Mouse (Mus musculus) ES-E14 (cell line): Measurements from ENCODE around the gene Col5a1. TPM values are rescaled to one million over a fixed set of nuclear protein-coding genes. Genes with fewer than 3 reads are reported as not detected.

Source experiments
- DNase-seq: peaks from one replicate; pipeline ENCODE4 v3.0.0-alpha.2; 2013; ENCODE audit warnings: low read depth, low spot score
- H3K27ac ChIP-seq: 2 replicates; pipeline ENCODE4 v1.5.1; 2012; ENCODE audit warnings: low read depth, mild to moderate bottlenecking, low read length, moderate library complexity, mixed read lengths; ENCODE audit not compliant: poor library complexity, insufficient read depth, severe bottlenecking
- H3K36me3 ChIP-seq: 2 replicates; pipeline ENCODE4 v1.6.1; 2012; ENCODE audit warnings: mild to moderate bottlenecking, low read length, moderate library complexity, mixed read lengths; ENCODE audit not compliant: control insufficient read depth, poor library complexity, insufficient read depth, severe bottlenecking
- H3K4me1 ChIP-seq, 2 experiments: fragments of 150-350 bp in 1 of 2; sonication (generic) in 1 of 2; 2 replicates each; pipeline ENCODE4 v1.6.1; 2012; ENCODE audit warnings: low read length in 2 of 2, mild to moderate bottlenecking in 1 of 2, mixed read lengths in 1 of 2; ENCODE audit not compliant: control insufficient read depth in 2 of 2, insufficient read depth in 2 of 2, poor library complexity in 1 of 2
- H3K4me3 ChIP-seq, 2 experiments: fragments of 150-350 bp in 1 of 2; sonication (generic) in 1 of 2; 2 replicates each; pipeline ENCODE4 v1.5.1; 2012; ENCODE audit warnings: low read length in 2 of 2, low read depth in 1 of 2, mild to moderate bottlenecking in 1 of 2, mixed read lengths in 1 of 2; ENCODE audit not compliant: insufficient read depth in 1 of 2, poor library complexity in 1 of 2, severe bottlenecking in 1 of 2
- H3K9ac ChIP-seq: 2 replicates; pipeline ENCODE4 v1.6.1; 2012; ENCODE audit warnings: low read depth, mild to moderate bottlenecking, low read length, mixed read lengths; ENCODE audit not compliant: poor library complexity, insufficient read depth, severe bottlenecking
- H3K9me3 ChIP-seq: fragments of 150-350 bp; sonication (generic); 2 replicates; pipeline ENCODE4 v1.6.1; 2012; ENCODE audit warnings: low read depth, mild to moderate bottlenecking, low read length; ENCODE audit not compliant: control insufficient read depth, insufficient read depth
- CHD2 ChIP-seq: IDR thresholded peaks from 2 replicates; pipeline ENCODE4 v1.6.1; 2014; ENCODE audit warnings: mild to moderate bottlenecking, low read depth, low read length, inconsistent platforms
- HCFC1 ChIP-seq: IDR thresholded peaks from 2 replicates; pipeline ENCODE4 v1.6.1; 2012; ENCODE audit warnings: low read length, inconsistent platforms, borderline replicate concordance; ENCODE audit not compliant: insufficient read depth
- MAFK ChIP-seq: IDR thresholded peaks from 2 replicates; pipeline ENCODE4 v1.6.1; 2014; ENCODE audit warnings: mild to moderate bottlenecking, low read depth, low read length, inconsistent platforms; ENCODE audit not compliant: insufficient read depth
- ZC3H11A ChIP-seq: IDR thresholded peaks from 2 replicates; pipeline ENCODE4 v1.6.1; 2012; ENCODE audit warnings: low read depth, mild to moderate bottlenecking, inconsistent platforms, low read length, borderline replicate concordance
- ZNF384 ChIP-seq: IDR thresholded peaks from 2 replicates; pipeline ENCODE4 v1.6.1; 2012; ENCODE audit warnings: low read depth, low read length, inconsistent platforms
- in situ Hi-C, 2 experiments: fragments of 600-800 bp; cut with MboI; formaldehyde crosslinking; loops; one replicate each; pipeline ENCODE4 v1.15.1; 2025; ENCODE audit warnings: low sequenced_read_pairs in 2 of 2, inconsistent platforms in 1 of 2; ENCODE audit not compliant: unreplicated experiment in 2 of 2
- total RNA-seq: library from RNA; depleted of rRNA; stranded (reverse); fragments of 300-350 nt; gene quantifications from 2 replicates; pipeline ENCODE4 v1.2.3, GENCODE M21; 2012

Gene Col5a1
- total RNA-seq, 1 experiment, result 42.3 TPM

GRCm38 (mm10) chr2:27959275-27959674 is 73.0 kb downstream of the Col5a1 start:
- H3K36me3 ChIP-seq, result no peaks in the 10 kb centered on the region
- no peak for DNase-seq
- H3K4me1 ChIP-seq, result no peaks in the 10 kb centered on the region
- H3K4me3 ChIP-seq, result no peak overlapping the region
- in situ Hi-C loops, result no loop called here
- H3K9me3 ChIP-seq, result no peaks in the 10 kb centered on the region
- no peak overlapping the region for H3K9ac ChIP-seq
- H3K27ac ChIP-seq, result no peak overlapping the region
- TF ChIP-seq MAFK, result no peak
- TF ChIP-seq CHD2, result no peak
- TF ChIP-seq HCFC1, result no peak
- TF ChIP-seq ZC3H11A, result no peak
- TF ChIP-seq ZNF384, result no peak

DNA sequence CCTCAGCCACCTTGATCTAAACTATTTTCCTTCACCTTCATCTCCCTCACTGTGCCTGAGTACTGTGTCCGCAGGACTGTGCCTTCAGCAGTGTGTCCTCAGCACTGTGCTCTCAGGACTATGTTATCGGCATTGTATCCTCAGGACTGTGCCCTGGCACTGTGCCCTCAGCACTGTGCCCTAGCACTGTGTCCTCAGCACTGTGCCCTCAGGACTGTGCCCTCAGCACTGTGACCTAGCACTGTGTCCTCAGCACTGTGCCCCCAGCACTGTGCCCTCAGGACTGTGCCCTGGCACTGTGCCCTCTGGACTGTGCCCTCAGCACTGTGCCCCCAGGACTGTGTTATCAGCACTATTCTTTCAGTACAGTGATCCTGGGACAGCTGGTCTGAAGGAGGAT is 75.0 kb downstream of the Col5a1 start:
- DNase-seq, result no peak
- no peaks in the 10 kb centered on the region for H3K9me3 ChIP-seq
- in situ Hi-C loops, result no loop called here
- H3K36me3 ChIP-seq, result no peaks in the 10 kb centered on the region
- no peak overlapping the region for H3K27ac ChIP-seq
- H3K9ac ChIP-seq, result no peak overlapping the region
- no peak overlapping the region for H3K4me3 ChIP-seq
- H3K4me1 ChIP-seq, result no peaks in the 10 kb centered on the region
- TF ChIP-seq MAFK (no peak), CHD2 (no peak), ZNF384 (no peak), ZC3H11A (no peak), HCFC1 (no peak)

DNA sequence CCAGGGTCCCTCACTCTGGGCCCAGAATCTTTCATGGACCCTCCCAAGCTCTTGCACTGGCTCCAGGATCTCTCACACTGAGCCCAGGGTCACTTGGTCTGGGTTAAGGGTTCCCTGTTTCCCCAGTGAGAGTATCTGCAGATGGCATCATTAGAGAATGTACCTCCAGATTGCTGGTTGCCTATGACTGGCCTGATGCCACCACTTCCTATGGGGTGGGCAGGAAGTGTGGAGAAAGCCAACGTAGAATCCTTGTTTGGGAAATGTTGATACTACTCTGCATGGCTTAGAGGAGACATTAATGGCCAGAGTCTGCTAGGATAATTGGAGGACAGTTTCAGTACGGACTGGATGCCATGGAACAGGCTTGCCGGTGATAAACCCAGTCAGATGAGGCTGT is 76.2 kb downstream of the Col5a1 start:
- no peak for DNase-seq
- no peaks in the 10 kb centered on the region for H3K36me3 ChIP-seq

GRCm38 (mm10) chr2:27969158-27969557 is 82.9 kb downstream of the Col5a1 start:
- in situ Hi-C loops, result no loop called here
- no peaks in the 10 kb centered on the region for H3K36me3 ChIP-seq
- TF ChIP-seq HCFC1, result no peak
- H3K4me3 ChIP-seq, result no peak overlapping the region
- no peaks in the 10 kb centered on the region; a peak in 1 of 4 replicates for H3K4me1 ChIP-seq
- no peak for DNase-seq
- H3K9ac ChIP-seq, result no peak overlapping the region
- no peak overlapping the region for H3K27ac ChIP-seq
- no peaks in the 10 kb centered on the region for H3K9me3 ChIP-seq

More for the DNA sequence above, 76.2 kb downstream of the Col5a1 start:
- no peak for TF ChIP-seq ZNF384
- TF ChIP-seq MAFK, result no peak
- TF ChIP-seq CHD2, result no peak
- TF ChIP-seq ZC3H11A, result no peak
- TF ChIP-seq HCFC1, result no peak
- no peaks in the 10 kb centered on the region for H3K9me3 ChIP-seq
- in situ Hi-C loops, result no loop called here
- no peak overlapping the region for H3K4me3 ChIP-seq
- H3K27ac ChIP-seq, result no peak overlapping the region
- no peaks in the 10 kb centered on the region for H3K4me1 ChIP-seq
- no peak overlapping the region for H3K9ac ChIP-seq

- H3K9me3 ChIP-seq, result no peaks in the 10 kb centered on the region
- H3K9ac ChIP-seq, result no peak overlapping the region
- H3K27ac ChIP-seq, result no peak overlapping the region
- H3K36me3 ChIP-seq, result no peaks in the 10 kb centered on the region
- H3K4me3 ChIP-seq, result no peak overlapping the region
- no peaks in the 10 kb centered on the region; a peak in 1 of 4 replicates for H3K4me1 ChIP-seq
- in situ Hi-C loops, result loop anchor here in 1 of 2 experiments (10.0 kb wide), 1 partner anchor 199 kb away; no protein-coding TSS in a partner anchor
- DNase-seq, result peak; percentile 41
- TF ChIP-seq ZC3H11A (peak; percentile 65; the same call in 1 of the 2 replicates), ZNF384 (no peak)
These were observed 87.6 kb downstream of the Col5a1 start for GRCm38 (mm10) chr2:27973840-27974239.
